Mouse (Mus musculus) right cerebral cortex, postnatal 4 days (tissue): ENCODE results near the gene Ctcfl.

Experiments
- DNase-seq: peaks from one replicate; pipeline ENCODE4 v3.0.0-alpha.2; 2022

Ctcfl gene

DNA sequence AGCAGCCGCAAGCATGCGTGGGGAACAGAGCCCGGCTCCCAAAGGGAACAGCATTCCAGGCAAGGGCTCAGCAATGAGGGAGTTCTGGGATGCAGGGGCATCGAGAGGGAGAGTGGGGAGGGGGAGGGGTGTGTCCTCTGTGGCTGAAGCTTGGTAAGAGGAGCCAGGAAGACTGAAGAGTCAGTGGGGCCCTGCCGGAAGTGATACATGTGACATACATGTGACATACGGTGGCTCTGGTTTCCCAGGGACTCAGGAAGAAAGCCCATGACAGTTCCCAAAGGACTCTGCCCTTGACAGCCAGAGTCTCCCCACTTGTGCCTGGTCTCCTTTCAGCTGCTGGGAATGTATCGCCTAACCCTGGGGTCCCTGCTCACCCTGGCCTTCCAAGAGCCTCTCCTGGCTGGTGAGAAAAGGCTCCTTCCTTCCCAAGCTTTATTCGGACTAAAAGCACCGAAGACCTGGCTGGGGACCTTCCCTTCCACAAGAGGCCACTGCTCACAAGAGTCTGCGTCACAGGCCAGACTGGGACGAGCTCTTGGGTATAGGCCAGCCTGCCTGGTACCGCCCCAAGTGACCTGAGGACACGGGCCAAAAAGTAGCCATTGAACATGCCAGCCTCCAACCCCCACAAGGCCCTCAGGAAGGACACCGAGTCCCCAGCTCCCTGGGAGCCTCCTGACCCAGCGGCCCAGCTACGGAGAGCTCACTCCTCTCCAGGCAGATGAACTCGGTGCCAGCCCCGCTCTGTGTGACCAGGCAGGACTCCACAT, 74.9 kb downstream of the Ctcfl start:
- no peak for DNase-seq
